Mouse (Mus musculus): ENCODE measurements around the gene 2610001J05Rik.

DNA sequence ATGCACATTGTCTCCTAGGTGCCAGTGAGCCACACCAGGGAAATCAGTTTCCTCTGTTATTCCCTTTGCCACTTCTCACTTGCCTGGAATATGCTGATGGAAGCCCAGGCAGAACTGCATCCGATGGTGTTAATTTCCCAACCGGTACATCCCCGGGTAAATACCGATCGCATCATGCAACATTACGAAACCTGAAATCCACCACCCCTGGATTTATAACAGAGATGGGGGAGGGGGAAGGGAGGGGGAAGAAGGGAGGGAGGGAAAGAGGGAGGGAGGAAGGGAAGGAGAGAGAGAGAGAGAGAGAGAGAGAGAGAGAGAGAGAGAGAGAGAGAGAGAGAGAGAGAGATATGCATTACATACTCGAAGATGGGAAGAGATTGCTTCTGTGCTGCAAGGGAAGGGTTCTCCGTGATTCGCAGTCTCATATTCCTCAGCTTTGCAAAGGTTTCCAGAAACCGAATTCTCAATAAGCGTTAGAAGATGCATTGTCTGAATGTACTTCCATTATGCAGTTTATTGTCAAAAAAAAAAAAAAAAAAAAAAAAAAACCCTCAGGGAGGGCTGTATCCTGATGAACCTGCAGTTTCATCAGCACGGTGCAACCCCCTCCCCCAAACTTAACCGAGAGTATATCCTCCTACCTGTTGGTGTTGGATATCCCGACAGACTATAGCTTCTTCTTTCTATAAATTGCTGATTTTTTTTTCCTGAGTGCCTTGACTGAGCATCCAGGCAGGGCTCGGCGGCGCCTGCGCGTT lies 33.2 kb downstream of the 2610001J05Rik start:
- no peak for TF ChIP-seq CTCF (IDR thresholded peaks at IDR 0.05; ENCODE audit: borderline replicate concordance, control insufficient read depth, extremely low read depth, insufficient read depth, low read length, poor library complexity)
- TF ChIP-seq POLR2A (IDR thresholded peaks at IDR 0.05; ENCODE audit: control insufficient read depth, extremely low read depth, insufficient read depth, low read length, poor library complexity) = no peak

Data from thymus, adult 2 months (tissue).